Mouse (Mus musculus): Measurements from ENCODE around the gene Plcb4. TPM values are rescaled to one million over a fixed set of nuclear protein-coding genes. Genes with fewer than 3 reads are reported as not detected.
"Not testable (repeated sequence)": the region's sequence is repeated elsewhere in the genome, so short reads cannot be mapped to it uniquely, and the experiment has no call there.

The Plcb4 gene
- polyA plus RNA-seq, 1 experiment from 2014 or later: 7.4 TPM

DNA sequence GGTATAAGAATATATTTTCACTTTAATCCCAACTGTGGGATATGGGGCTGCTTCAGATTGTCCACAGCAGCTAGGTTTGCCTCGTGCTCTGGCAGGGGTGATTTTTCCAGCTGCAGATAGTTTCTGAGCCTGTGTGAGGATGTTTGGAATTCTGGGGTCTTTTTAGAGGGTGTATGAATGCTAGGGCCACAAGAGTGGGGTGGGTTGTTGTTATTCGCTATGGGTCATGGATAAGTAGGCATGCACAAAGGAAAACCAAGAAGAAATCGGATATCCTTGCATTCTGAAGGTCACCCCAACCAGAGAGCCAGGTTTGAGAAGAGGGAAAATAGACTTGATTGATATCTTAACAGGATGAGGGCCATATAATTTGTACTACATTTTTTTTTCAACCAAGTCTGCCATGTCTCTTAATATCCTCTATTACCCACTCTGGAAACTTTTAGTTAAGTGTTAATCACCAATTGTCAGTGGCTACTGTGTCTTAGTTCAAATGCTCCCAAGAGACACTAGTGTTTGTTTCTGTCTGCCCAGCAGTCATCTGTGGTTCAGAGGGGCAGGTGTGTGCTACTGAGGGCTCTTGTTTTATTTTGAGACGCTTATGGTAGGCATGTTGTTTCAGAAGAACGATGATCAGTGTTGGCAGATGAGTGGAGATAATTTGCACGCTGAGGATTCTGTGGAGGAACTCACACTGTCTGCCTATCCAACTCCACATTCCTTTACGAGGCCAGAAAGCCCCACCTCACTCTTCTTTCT lies 79.4 kb downstream of the Plcb4 start:
- not testable (repeated sequence) for H3K9me3 ChIP-seq (ENCODE audit: control insufficient read depth, low read length); H3K4me2 ChIP-seq (ENCODE audit: low read depth, low read length); H3K4me1 ChIP-seq (ENCODE audit: control insufficient read depth, insufficient read depth, low read length); H3K9ac ChIP-seq (ENCODE audit: low read depth, low read length); H3K4me3 ChIP-seq (ENCODE audit: low read length); H3K27ac ChIP-seq (ENCODE audit: low read length); ATAC-seq; H3K27me3 ChIP-seq (replicated peaks; ENCODE audit: control insufficient read depth, insufficient read depth, low read length); H3K36me3 ChIP-seq (ENCODE audit: control insufficient read depth, insufficient read depth, low read length)
- 89% methylated on average over 7 of the region's 7 CpGs for WGBS

DNA sequence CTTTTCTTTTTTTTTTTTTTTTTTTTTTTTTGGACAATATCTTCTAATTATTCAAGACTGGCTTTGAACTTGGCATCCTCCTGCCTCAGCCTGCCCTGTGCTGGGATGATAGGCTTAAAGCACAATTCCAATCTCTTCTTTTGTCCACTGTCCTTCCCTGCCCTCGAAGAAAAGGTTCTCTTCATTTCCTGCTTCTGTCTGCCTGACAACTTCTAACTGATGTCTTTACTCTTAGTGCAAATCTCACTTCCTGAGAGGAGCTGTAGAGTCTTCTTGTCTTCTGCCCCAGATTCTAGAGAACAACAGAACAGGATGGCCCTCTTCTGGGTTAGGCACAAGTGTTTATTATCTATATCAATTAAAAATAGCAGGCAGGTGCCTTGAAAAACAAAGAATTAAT lies 80.1 kb downstream of the Plcb4 start:
- WGBS: 87% methylated on average over 1 of the region's 1 CpGs
- Histone ChIP-seq H3K4me1 (ENCODE audit: control insufficient read depth, insufficient read depth, low read length) (0 out of 2 replicates have a peak, but pooled peaks cover 2% of the 10 kb centered on the region), H3K9ac (ENCODE audit: low read depth, low read length) (no peak overlapping the region), H3K4me3 (ENCODE audit: low read length) (no peak overlapping the region), H3K4me2 (ENCODE audit: low read depth, low read length) (no peak overlapping the region), H3K27me3 (replicated peaks; ENCODE audit: control insufficient read depth, insufficient read depth, low read length) (no peaks in the 10 kb centered on the region), H3K9me3 (ENCODE audit: control insufficient read depth, low read length) (no peaks in the 10 kb centered on the region), H3K27ac (ENCODE audit: low read length) (no peak overlapping the region), H3K36me3 (ENCODE audit: control insufficient read depth, insufficient read depth, low read length) (no peaks in the 10 kb centered on the region)
- no peak for ATAC-seq

DNA sequence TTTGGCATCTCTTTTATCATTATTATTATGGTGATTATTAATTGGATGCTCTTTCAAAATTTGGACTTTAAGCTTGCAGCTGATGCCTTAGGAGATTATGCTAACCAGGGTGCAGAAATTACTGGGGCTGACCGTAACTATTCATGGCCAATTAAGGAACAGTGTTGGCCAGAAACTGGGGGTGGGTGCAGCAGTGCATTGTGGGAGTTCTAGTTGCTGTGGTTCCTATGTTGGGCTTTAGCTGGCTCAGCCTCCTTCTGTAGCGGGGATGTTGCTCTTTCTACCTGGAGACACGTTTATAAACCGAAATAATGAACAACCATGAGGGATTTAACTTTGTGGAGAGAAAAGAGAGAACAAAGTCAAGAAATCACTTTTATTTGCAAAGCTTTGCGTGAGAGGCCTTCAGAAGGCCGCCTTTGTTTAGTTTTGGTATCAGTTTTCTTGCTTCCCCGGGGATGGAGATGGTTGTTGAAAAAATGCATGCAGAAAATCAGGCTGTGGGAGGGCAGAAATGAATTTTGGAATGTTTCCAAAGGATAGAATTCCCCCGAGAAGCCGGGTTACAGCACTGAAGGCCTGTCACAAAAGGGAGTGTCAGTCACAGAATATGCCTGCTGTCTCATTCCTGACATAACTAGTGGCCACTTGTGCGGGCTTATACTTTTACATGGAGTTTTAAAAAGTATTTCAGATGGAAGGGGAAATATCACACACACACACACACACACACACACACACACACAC lies 84.3 kb downstream of the Plcb4 start:
- 0 out of 2 replicates have a peak, but pooled peaks cover 2% of the 10 kb centered on the region for H3K4me1 ChIP-seq (ENCODE audit: control insufficient read depth, insufficient read depth, low read length)
- no peak overlapping the region for H3K4me3 ChIP-seq (ENCODE audit: low read length)
- H3K36me3 ChIP-seq (ENCODE audit: control insufficient read depth, insufficient read depth, low read length): no peaks in the 10 kb centered on the region
- no peaks in the 10 kb centered on the region for H3K9me3 ChIP-seq (ENCODE audit: control insufficient read depth, low read length)
- H3K27ac ChIP-seq (ENCODE audit: low read length): no peak overlapping the region
- no peaks in the 10 kb centered on the region for H3K27me3 ChIP-seq (replicated peaks; ENCODE audit: control insufficient read depth, insufficient read depth, low read length)
- 42% methylated on average over 10 of the region's 10 CpGs for WGBS
- no peak overlapping the region for H3K9ac ChIP-seq (ENCODE audit: low read depth, low read length)
- H3K4me2 ChIP-seq (ENCODE audit: low read depth, low read length): no peak overlapping the region
- no peak for ATAC-seq

DNA sequence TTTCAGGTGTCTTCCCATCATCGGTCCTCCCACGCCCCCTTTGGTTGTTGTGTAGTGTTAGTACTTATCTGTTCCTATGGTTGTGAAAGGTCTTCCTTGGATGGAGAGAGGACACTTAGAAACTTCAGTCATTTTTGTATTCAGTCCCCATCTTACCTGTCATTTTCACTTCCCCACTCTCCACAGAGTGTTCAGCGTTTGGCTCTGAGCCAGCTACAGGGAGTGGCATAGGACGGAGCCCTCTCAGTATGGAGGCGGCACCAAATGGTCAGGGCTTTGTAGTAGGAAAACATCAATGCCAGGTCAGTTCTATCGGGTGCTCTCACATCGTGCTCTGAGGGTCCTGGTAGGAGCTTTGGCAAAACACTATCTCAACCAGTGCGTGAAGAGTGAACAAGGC lies 85.9 kb downstream of the Plcb4 start:
- Histone ChIP-seq H3K9ac (ENCODE audit: low read depth, low read length) (no peak overlapping the region), H3K36me3 (ENCODE audit: control insufficient read depth, insufficient read depth, low read length) (no peaks in the 10 kb centered on the region), H3K4me3 (ENCODE audit: low read length) (no peak overlapping the region), H3K4me2 (ENCODE audit: low read depth, low read length) (no peak overlapping the region), H3K27me3 (replicated peaks; ENCODE audit: control insufficient read depth, insufficient read depth, low read length) (no peaks in the 10 kb centered on the region), H3K27ac (ENCODE audit: low read length) (no peak overlapping the region), H3K4me1 (ENCODE audit: control insufficient read depth, insufficient read depth, low read length) (0 out of 2 replicates have a peak, but pooled peaks cover 2% of the 10 kb centered on the region), H3K9me3 (ENCODE audit: control insufficient read depth, low read length) (no peaks in the 10 kb centered on the region)
- 70% methylated on average over 8 of the region's 8 CpGs for WGBS
- peak; percentile 50; the same call in 1 of the 2 replicates for ATAC-seq

DNA sequence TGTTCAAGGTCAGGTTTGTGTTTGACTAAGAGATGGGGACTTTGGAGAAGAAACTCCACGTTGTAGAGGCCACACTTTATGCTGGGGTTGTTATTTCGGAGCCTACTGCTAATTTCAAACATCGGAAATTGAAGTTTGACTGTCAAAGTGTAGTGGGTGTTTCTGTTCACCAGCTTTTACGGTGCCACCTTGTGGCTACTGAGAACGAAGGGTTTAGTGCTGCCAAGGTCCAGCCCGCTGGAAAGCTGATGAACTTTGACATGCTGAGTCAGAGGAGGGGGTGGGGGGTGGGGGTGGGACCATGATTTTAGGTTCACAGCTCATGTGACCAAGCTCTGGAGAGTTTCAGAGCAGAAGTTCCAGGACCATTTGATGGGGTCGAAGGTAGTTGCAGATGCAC lies 86.3 kb downstream of the Plcb4 start:
- Histone ChIP-seq H3K9ac (ENCODE audit: low read depth, low read length) (no peak overlapping the region), H3K4me3 (ENCODE audit: low read length) (no peak overlapping the region), H3K36me3 (ENCODE audit: control insufficient read depth, insufficient read depth, low read length) (no peaks in the 10 kb centered on the region), H3K4me1 (ENCODE audit: control insufficient read depth, insufficient read depth, low read length) (0 out of 2 replicates have a peak, but pooled peaks cover 2% of the 10 kb centered on the region), H3K27me3 (replicated peaks; ENCODE audit: control insufficient read depth, insufficient read depth, low read length) (no peaks in the 10 kb centered on the region), H3K27ac (ENCODE audit: low read length) (no peak overlapping the region), H3K9me3 (ENCODE audit: control insufficient read depth, low read length) (no peaks in the 10 kb centered on the region), H3K4me2 (ENCODE audit: low read depth, low read length) (no peak overlapping the region)
- WGBS: 53% methylated on average over 7 of the region's 7 CpGs
- no peak for ATAC-seq

GRCm38 (mm10) chr2:135748441-135748840 lies 89.6 kb downstream of the Plcb4 start:
- Histone ChIP-seq H3K9ac (ENCODE audit: low read depth, low read length) (no peak overlapping the region), H3K36me3 (ENCODE audit: control insufficient read depth, insufficient read depth, low read length) (no peaks in the 10 kb centered on the region), H3K27me3 (replicated peaks; ENCODE audit: control insufficient read depth, insufficient read depth, low read length) (no peaks in the 10 kb centered on the region), H3K4me1 (ENCODE audit: control insufficient read depth, insufficient read depth, low read length) (peaks cover 2% of the 10 kb centered on the region; the same call in 1 of the 2 replicates), H3K9me3 (ENCODE audit: control insufficient read depth, low read length) (no peaks in the 10 kb centered on the region), H3K4me3 (ENCODE audit: low read length) (no peak overlapping the region), H3K27ac (ENCODE audit: low read length) (no peak overlapping the region), H3K4me2 (ENCODE audit: low read depth, low read length) (no peak overlapping the region)
- 76% methylated on average over 5 of the region's 5 CpGs for WGBS
- ATAC-seq: no peak

DNA sequence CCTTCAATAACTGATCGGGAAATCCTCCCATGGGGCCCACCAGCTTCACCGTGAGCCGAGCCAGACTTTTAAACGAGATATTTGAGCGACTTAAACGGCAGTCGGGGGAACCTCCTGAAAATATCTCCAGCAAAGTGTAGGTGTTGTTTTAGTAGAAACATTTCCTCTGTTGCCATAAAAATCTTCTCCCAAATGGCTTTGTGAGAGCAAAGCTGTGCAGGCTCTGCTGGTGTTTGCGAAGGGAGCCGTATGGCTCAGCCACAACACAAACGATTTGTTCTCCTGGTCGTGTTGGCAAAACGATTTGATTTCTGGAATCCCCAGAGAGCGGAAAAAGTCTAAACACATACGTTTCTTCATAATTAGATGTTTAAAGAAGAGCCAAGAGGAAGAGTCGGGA lies 90.8 kb downstream of the Plcb4 start:
- no peak overlapping the region for H3K4me3 ChIP-seq (ENCODE audit: low read length)
- 59% methylated on average over 15 of the region's 15 CpGs for WGBS
- H3K9me3 ChIP-seq (ENCODE audit: control insufficient read depth, low read length): no peaks in the 10 kb centered on the region
- H3K27me3 ChIP-seq (replicated peaks; ENCODE audit: control insufficient read depth, insufficient read depth, low read length): no peaks in the 10 kb centered on the region
- H3K4me2 ChIP-seq (ENCODE audit: low read depth, low read length): no peak overlapping the region
- H3K36me3 ChIP-seq (ENCODE audit: control insufficient read depth, insufficient read depth, low read length): no peaks in the 10 kb centered on the region
- ATAC-seq: no peak
- no peak overlapping the region for H3K27ac ChIP-seq (ENCODE audit: low read length)
- no peak overlapping the region for H3K9ac ChIP-seq (ENCODE audit: low read depth, low read length)
- peaks cover 2% of the 10 kb centered on the region; the same call in 1 of the 2 replicates for H3K4me1 ChIP-seq (ENCODE audit: control insufficient read depth, insufficient read depth, low read length)

- no peaks in the 10 kb centered on the region for H3K9me3 ChIP-seq (ENCODE audit: control insufficient read depth, low read length)
- no peak overlapping the region for H3K9ac ChIP-seq (ENCODE audit: low read depth, low read length)
- H3K4me2 ChIP-seq (ENCODE audit: low read depth, low read length): no peak overlapping the region
- H3K27ac ChIP-seq (ENCODE audit: low read length): no peak overlapping the region
- no peak overlapping the region for H3K4me3 ChIP-seq (ENCODE audit: low read length)
- H3K4me1 ChIP-seq (ENCODE audit: control insufficient read depth, insufficient read depth, low read length): peaks cover 2% of the 10 kb centered on the region; the same call in 1 of the 2 replicates
- 66% methylated on average over 5 of the region's 5 CpGs for WGBS
- H3K36me3 ChIP-seq (ENCODE audit: control insufficient read depth, insufficient read depth, low read length): no peaks in the 10 kb centered on the region
- ATAC-seq: no peak
- no peaks in the 10 kb centered on the region for H3K27me3 ChIP-seq (replicated peaks; ENCODE audit: control insufficient read depth, insufficient read depth, low read length)
Observed at GRCm38 (mm10) chr2:135750748-135751147, 91.9 kb downstream of the Plcb4 start.

DNA sequence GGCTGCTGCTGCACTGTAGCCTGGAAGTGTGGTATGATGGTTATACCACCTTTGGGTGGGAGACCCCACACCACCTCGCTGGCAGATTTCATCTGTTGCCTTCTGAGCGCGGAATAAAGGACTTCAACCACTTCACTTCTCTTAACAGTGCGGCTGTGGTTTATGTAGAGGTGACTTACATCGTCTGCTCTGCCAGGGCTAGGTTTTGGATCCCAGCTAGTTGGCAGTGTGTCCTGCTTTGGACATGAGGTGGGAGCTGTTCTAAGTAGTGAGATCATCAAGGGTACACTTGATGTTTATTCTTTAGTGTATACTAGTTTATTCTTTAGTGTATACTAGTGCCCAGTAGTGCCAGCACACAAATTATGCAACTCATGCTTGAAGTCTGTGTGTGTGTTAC lies 97.0 kb downstream of the Plcb4 start:
- Histone ChIP-seq H3K36me3 (ENCODE audit: control insufficient read depth, insufficient read depth, low read length) (no peaks in the 10 kb centered on the region), H3K9me3 (ENCODE audit: control insufficient read depth, low read length) (no peaks in the 10 kb centered on the region), H3K4me3 (ENCODE audit: low read length) (no peak overlapping the region), H3K9ac (ENCODE audit: low read depth, low read length) (no peak overlapping the region), H3K27me3 (replicated peaks; ENCODE audit: control insufficient read depth, insufficient read depth, low read length) (no peaks in the 10 kb centered on the region), H3K4me1 (ENCODE audit: control insufficient read depth, insufficient read depth, low read length) (peaks cover under 1% of the 10 kb centered on the region; the same call in 1 of the 2 replicates), H3K4me2 (ENCODE audit: low read depth, low read length) (no peak overlapping the region), H3K27ac (ENCODE audit: low read length) (no peak overlapping the region)
- ATAC-seq: no peak
- 88% methylated on average over 5 of the region's 5 CpGs for WGBS
